Mouse (Mus musculus): ENCODE measurements around the gene D11Wsu47e. TPM values are rescaled to one million over a fixed set of nuclear protein-coding genes. Genes with fewer than 3 reads are reported as not detected.

The D11Wsu47e gene
- polyA plus RNA-seq, 1 experiment from 2014 or later, result 28.8 TPM

DNA sequence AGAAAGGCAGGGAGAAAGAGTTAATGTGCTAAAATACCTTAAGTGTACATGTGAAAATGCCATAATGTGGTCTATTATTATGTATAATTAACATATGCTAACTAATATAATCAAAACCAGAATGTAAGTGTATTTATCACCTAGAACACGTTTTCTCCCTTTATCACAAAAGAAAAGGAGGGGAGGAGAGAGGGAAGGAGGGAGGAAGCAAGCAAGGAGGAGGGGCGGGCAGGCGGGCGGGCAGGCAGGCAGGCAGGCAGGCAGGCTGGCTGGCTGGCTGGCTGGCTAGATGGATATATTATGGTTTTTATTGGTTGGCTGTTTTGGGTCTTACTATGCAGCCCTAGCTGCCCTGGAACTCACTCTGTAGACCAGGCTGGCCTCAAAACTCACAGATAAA, 14.5 kb upstream of the D11Wsu47e start:
- no peak for ATAC-seq (ENCODE audit: low FRiP score, low TSS enrichment)
- H3K36me3 ChIP-seq (ENCODE audit: control insufficient read depth, insufficient read depth, low read length), result peaks cover 53% of the 10 kb centered on the region
- no peak overlapping the region for H3K9ac ChIP-seq (replicated peaks; ENCODE audit: low read length)
- 91% methylated on average over 4 of the region's 4 CpGs for WGBS
- no peaks in the 10 kb centered on the region for H3K9me3 ChIP-seq (ENCODE audit: control insufficient read depth, low read length)
- no peak for DNase-seq
- no peak overlapping the region for H3K27ac ChIP-seq (replicated peaks; ENCODE audit: low read depth, low read length)
- no peak overlapping the region for H3K4me2 ChIP-seq (ENCODE audit: low read length)
- no peaks in the 10 kb centered on the region for H3K4me1 ChIP-seq (ENCODE audit: control insufficient read depth, insufficient read depth, low read length)
- H3K27me3 ChIP-seq (ENCODE audit: control insufficient read depth, insufficient read depth, low read length), result no peaks in the 10 kb centered on the region
- H3K4me3 ChIP-seq (replicated peaks; ENCODE audit: low read depth, low read length), result no peak overlapping the region

DNA sequence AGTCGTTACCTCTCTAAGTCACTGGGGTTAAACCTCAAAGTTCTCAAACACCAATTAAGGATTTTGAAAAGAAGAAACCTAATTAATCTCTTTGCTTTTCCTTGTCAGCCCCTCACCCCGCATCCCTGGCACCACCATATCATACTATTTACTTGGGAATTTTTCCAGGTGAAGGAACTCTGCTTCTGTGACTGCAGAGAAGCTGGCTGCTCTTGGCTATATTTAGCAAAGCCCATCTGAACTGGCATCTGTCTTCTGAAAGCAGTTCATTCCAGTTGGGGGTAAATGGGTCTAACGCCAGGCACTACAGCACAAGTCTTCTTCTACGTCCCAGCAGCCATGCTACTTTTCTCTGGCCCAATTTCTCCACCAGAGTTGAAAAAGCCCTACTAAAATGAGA, 10.6 kb upstream of the D11Wsu47e start:
- no peak overlapping the region for H3K4me3 ChIP-seq (replicated peaks; ENCODE audit: low read depth, low read length)
- H3K27ac ChIP-seq (replicated peaks; ENCODE audit: low read depth, low read length), result no peak overlapping the region
- H3K9ac ChIP-seq (replicated peaks; ENCODE audit: low read length), result no peak overlapping the region
- H3K4me2 ChIP-seq (ENCODE audit: low read length), result no peak overlapping the region
- H3K36me3 ChIP-seq (ENCODE audit: control insufficient read depth, insufficient read depth, low read length), result peaks cover 57% of the 10 kb centered on the region
- no peaks in the 10 kb centered on the region for H3K27me3 ChIP-seq (ENCODE audit: control insufficient read depth, insufficient read depth, low read length)
- 95% methylated on average over 4 of the region's 4 CpGs for WGBS
- DNase-seq (no peak), ATAC-seq (ENCODE audit: low FRiP score, low TSS enrichment) (no peak)
- H3K4me1 ChIP-seq (ENCODE audit: control insufficient read depth, insufficient read depth, low read length), result no peaks in the 10 kb centered on the region
- H3K9me3 ChIP-seq (ENCODE audit: control insufficient read depth, low read length), result no peaks in the 10 kb centered on the region

DNA sequence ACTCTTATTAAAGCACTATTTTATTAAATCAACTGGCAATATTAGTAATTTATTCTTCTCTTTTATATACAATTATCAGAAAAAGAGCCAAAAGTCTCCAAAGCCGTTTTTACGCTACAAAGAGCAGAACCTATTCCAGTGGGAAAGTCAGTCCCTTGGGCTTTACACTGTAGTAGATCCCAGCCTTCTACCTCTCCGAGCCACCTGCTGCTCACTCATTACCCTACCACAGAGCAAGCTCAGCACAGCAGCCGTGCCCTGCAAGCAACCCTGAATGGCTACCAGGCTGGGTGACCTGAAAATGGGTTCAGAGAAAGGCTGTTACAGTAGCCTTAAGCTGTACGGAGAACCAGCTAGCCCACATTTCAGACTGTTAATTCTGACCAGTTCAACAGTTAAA, 9.6 kb upstream of the D11Wsu47e start:
- Histone ChIP-seq H3K9me3 (ENCODE audit: control insufficient read depth, low read length) (no peaks in the 10 kb centered on the region), H3K4me2 (ENCODE audit: low read length) (no peak overlapping the region), H3K4me1 (ENCODE audit: control insufficient read depth, insufficient read depth, low read length) (no peaks in the 10 kb centered on the region), H3K9ac (replicated peaks; ENCODE audit: low read length) (no peak overlapping the region), H3K4me3 (replicated peaks; ENCODE audit: low read depth, low read length) (no peak overlapping the region), H3K36me3 (ENCODE audit: control insufficient read depth, insufficient read depth, low read length) (peaks cover 54% of the 10 kb centered on the region), H3K27me3 (ENCODE audit: control insufficient read depth, insufficient read depth, low read length) (no peaks in the 10 kb centered on the region), H3K27ac (replicated peaks; ENCODE audit: low read depth, low read length) (no peak overlapping the region)
- ATAC-seq (ENCODE audit: low FRiP score, low TSS enrichment), result no peak
- DNase-seq, result no peak
- WGBS, result 89% methylated on average over 5 of the region's 5 CpGs

DNA sequence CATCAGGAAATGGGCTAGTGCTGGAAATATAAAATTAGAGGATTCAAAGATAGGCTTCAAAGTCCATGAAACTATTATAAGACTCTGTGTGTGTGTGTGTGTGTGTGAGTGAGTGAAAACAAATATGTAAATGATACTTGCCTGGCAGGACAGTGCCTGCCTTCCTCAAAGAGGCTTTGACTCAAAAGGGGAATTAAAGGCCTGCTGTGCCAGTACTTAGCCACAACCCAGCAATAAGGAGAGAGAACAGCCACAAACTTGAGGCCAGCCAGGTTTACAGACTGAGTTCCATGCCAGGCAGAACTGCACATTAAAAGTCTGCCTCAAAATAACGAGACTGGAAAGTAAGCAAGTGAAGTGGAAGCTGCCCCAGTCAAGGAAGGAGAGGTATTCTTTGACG, 7.4 kb upstream of the D11Wsu47e start:
- H3K4me3 ChIP-seq (replicated peaks; ENCODE audit: low read depth, low read length), result no peak overlapping the region
- WGBS, result 88% methylated on average over 2 of the region's 2 CpGs
- ATAC-seq (ENCODE audit: low FRiP score, low TSS enrichment) (no peak), DNase-seq (no peak)
- H3K4me1 ChIP-seq (ENCODE audit: control insufficient read depth, insufficient read depth, low read length), result peaks cover 6% of the 10 kb centered on the region; the same call in 1 of the 2 replicates
- H3K27ac ChIP-seq (replicated peaks; ENCODE audit: low read depth, low read length), result no peak overlapping the region
- H3K9ac ChIP-seq (replicated peaks; ENCODE audit: low read length), result no peak overlapping the region
- H3K36me3 ChIP-seq (ENCODE audit: control insufficient read depth, insufficient read depth, low read length), result peaks cover 41% of the 10 kb centered on the region
- H3K9me3 ChIP-seq (ENCODE audit: control insufficient read depth, low read length), result no peaks in the 10 kb centered on the region
- H3K27me3 ChIP-seq (ENCODE audit: control insufficient read depth, insufficient read depth, low read length), result no peaks in the 10 kb centered on the region
- no peak overlapping the region for H3K4me2 ChIP-seq (ENCODE audit: low read length)

DNA sequence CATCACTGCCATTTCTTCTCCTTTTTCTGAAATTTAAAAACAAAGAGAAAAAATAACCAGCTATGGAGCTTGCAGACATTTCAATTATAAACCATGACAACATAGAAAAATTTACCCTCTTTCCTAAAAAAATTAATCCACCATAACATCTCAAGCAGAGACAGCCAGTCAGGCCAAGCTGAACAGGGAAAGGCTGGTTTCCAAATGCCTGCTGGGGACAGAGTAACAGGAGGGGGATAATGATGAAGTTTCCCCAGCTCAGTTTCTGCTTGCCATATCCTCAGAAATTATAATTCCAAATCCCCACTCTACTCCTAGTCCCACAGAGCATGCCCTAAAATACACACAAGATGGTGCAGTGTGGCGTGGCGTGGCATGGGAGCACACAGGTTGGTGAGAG, 6.8 kb upstream of the D11Wsu47e start:
- WGBS, result 94% methylated on average over 2 of the region's 2 CpGs
- H3K4me1 ChIP-seq (ENCODE audit: control insufficient read depth, insufficient read depth, low read length), result peaks cover 11% of the 10 kb centered on the region
- ATAC-seq (ENCODE audit: low FRiP score, low TSS enrichment), result no peak

DNA sequence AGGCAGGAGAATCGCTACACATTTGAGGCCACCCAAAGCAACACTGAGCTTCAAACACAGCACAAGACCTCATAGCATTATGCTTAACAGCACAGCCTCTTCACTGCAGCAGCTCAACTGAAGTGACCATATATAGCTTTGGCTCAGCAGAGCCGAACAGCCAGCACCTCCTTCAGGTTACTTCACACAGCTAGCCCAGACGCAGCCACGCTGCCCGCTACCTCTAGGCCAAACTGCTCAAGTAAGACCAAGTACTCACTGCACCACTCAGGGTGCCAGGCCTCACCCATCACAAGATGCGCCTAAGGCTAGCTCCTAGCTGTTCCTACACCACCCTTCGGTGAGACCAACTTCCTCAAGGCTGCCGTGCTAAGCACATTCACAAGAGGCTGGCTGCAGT, 5.8 kb upstream of the D11Wsu47e start:
- ATAC-seq (ENCODE audit: low FRiP score, low TSS enrichment), result no peak
- peaks cover 34% of the 10 kb centered on the region for H3K36me3 ChIP-seq (ENCODE audit: control insufficient read depth, insufficient read depth, low read length)
- no peak overlapping the region for H3K27ac ChIP-seq (replicated peaks; ENCODE audit: low read depth, low read length)
- no peak overlapping the region for H3K4me3 ChIP-seq (replicated peaks; ENCODE audit: low read depth, low read length)
- no peak overlapping the region for H3K4me2 ChIP-seq (ENCODE audit: low read length)
- DNase-seq, result no peak
- H3K27me3 ChIP-seq (ENCODE audit: control insufficient read depth, insufficient read depth, low read length), result no peaks in the 10 kb centered on the region
- H3K9ac ChIP-seq (replicated peaks; ENCODE audit: low read length), result no peak overlapping the region
- WGBS, result 90% methylated on average over 8 of the region's 8 CpGs
- H3K9me3 ChIP-seq (ENCODE audit: control insufficient read depth, low read length), result no peaks in the 10 kb centered on the region
- peaks cover 18% of the 10 kb centered on the region for H3K4me1 ChIP-seq (ENCODE audit: control insufficient read depth, insufficient read depth, low read length)

More for the DNA sequence above, 6.8 kb upstream of the D11Wsu47e start:
- Histone ChIP-seq H3K4me2 (ENCODE audit: low read length) (no peak overlapping the region), H3K4me3 (replicated peaks; ENCODE audit: low read depth, low read length) (no peak overlapping the region), H3K27me3 (ENCODE audit: control insufficient read depth, insufficient read depth, low read length) (no peaks in the 10 kb centered on the region), H3K9ac (replicated peaks; ENCODE audit: low read length) (no peak overlapping the region), H3K9me3 (ENCODE audit: control insufficient read depth, low read length) (no peaks in the 10 kb centered on the region), H3K36me3 (ENCODE audit: control insufficient read depth, insufficient read depth, low read length) (peaks cover 40% of the 10 kb centered on the region), H3K27ac (replicated peaks; ENCODE audit: low read depth, low read length) (no peak overlapping the region)
- no peak for DNase-seq

DNA sequence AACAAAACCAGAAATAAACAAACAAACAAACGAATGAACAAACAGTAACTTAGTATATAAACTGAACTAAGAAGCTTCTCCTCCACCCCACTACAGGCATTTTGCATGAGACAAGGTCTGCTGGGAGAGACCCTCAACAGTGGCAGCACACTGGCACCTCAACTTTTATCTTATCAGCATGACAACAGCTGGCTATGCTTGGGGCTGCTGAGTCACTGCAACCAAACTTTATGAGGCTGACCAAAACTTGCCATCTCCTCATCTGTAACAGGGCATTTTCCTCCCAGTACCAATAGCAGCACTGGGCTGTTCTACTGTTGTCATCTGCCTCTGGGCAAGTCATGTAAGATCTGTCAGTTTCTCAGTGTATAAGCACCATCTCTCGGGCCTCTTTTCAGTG, 3.3 kb upstream of the D11Wsu47e start:
- Histone ChIP-seq H3K4me2 (ENCODE audit: low read length) (no peak overlapping the region), H3K36me3 (ENCODE audit: control insufficient read depth, insufficient read depth, low read length) (peaks cover 11% of the 10 kb centered on the region), H3K27me3 (ENCODE audit: control insufficient read depth, insufficient read depth, low read length) (no peaks in the 10 kb centered on the region), H3K27ac (replicated peaks; ENCODE audit: low read depth, low read length) (no peak overlapping the region), H3K4me1 (ENCODE audit: control insufficient read depth, insufficient read depth, low read length) (peaks cover 30% of the 10 kb centered on the region), H3K9ac (replicated peaks; ENCODE audit: low read length) (no peak overlapping the region), H3K4me3 (replicated peaks; ENCODE audit: low read depth, low read length) (no peak overlapping the region), H3K9me3 (ENCODE audit: control insufficient read depth, low read length) (no peaks in the 10 kb centered on the region)
- no peak for DNase-seq
- WGBS, result 89% methylated on average over 2 of the region's 2 CpGs
- ATAC-seq (ENCODE audit: low FRiP score, low TSS enrichment), result no peak

DNA sequence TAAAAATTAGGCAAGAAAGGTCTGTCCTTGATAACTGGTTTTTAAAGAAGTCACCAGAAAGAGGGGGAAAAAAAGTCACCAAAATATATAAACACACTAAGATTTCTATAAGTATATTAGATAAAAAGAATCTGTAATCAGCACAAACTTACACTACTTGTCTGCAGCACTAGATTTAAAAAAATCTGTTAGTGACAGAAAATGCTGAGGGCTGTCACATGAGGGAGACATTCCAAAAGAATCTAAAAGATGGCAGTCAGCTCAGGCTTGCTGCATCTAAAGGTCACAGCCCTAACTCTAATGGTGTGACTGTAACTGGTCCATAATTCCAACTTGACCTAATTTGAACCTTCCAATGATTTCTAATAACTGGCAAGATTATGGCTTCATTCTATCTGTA, 2.2 kb upstream of the D11Wsu47e start:
- Histone ChIP-seq H3K27me3 (ENCODE audit: control insufficient read depth, insufficient read depth, low read length) (no peaks in the 10 kb centered on the region), H3K4me1 (ENCODE audit: control insufficient read depth, insufficient read depth, low read length) (peaks cover 37% of the 10 kb centered on the region), H3K36me3 (ENCODE audit: control insufficient read depth, insufficient read depth, low read length) (peaks cover 1% of the 10 kb centered on the region), H3K4me3 (replicated peaks; ENCODE audit: low read depth, low read length) (0 out of 2 replicates have a peak overlapping the region, but pooled peaks have one; percentile 91), H3K27ac (replicated peaks; ENCODE audit: low read depth, low read length) (no peak overlapping the region), H3K9me3 (ENCODE audit: control insufficient read depth, low read length) (no peaks in the 10 kb centered on the region), H3K4me2 (ENCODE audit: low read length) (peak overlapping the region; percentile 92), H3K9ac (replicated peaks; ENCODE audit: low read length) (no peak overlapping the region)
- no peak for DNase-seq
- ATAC-seq (ENCODE audit: low FRiP score, low TSS enrichment), result no peak

DNA sequence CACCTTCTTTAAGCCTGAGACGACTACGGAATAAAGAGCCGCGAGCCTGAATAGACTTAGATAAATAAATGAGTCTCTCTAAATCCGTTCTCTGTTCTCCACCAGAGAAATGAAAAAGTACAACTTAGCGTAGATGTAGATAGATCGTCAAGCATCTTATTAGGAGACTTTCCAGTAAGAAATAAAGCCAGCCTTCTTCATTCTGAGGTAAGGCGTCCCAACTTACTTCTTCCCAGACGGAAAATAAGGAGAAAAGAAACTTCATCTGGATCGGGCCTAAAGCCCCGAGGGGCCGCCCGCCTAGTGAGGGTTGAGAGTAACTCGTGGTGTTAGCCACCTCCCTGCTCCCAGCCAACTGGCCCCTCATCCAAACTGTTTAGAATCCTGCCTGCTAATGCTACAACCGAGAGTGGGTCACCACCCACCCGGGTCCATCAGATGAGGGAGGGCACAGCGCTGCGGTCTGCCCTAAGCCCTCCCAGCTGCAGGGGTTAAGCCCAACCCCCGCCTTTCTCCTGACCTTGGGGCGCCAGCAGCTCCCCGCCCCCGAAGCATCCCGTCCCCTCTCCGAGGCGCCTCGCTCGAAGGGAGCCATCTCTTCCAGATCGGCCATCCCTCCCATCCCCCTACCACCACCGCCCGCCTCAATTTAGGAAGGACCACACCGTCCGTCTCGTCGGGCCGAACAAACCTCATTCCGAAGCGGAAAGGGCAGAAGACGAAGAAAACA, 1.1 kb upstream of the D11Wsu47e start:
- 2% methylated on average over 38 of the region's 38 CpGs for WGBS
- H3K9me3 ChIP-seq (ENCODE audit: control insufficient read depth, low read length), result no peaks in the 10 kb centered on the region
- H3K27me3 ChIP-seq (ENCODE audit: control insufficient read depth, insufficient read depth, low read length), result no peaks in the 10 kb centered on the region
- peaks cover 39% of the 10 kb centered on the region for H3K4me1 ChIP-seq (ENCODE audit: control insufficient read depth, insufficient read depth, low read length)
- H3K4me2 ChIP-seq (ENCODE audit: low read length), result peak overlapping the region; percentile 92
- peak; percentile 12 for ATAC-seq (ENCODE audit: low FRiP score, low TSS enrichment)
- peak; percentile 58 for DNase-seq
- peak overlapping the region; percentile 64 for H3K9ac ChIP-seq (replicated peaks; ENCODE audit: low read length)
- H3K36me3 ChIP-seq (ENCODE audit: control insufficient read depth, insufficient read depth, low read length), result peaks cover 6% of the 10 kb centered on the region
- peak overlapping the region; percentile 91 for H3K4me3 ChIP-seq (replicated peaks; ENCODE audit: low read depth, low read length)
- H3K27ac ChIP-seq (replicated peaks; ENCODE audit: low read depth, low read length), result peak overlapping the region; percentile 91
